Mouse (Mus musculus) midbrain, embryonic 14.5 days (tissue): ENCODE data around the gene Gpc2. TPM values are rescaled to one million over a fixed set of nuclear protein-coding genes. Genes with fewer than 3 reads are reported as not detected.
A peak's percentile ranks its signal among the peaks of the same experiment; 100 is the strongest.

Experiments
- ATAC-seq: fragments of 200-750 bp; cut with Nextera tagmentation; 2 replicates; pipeline ENCODE4 v1.8.0; 2017; ENCODE audit warnings: moderate number of reproducible peaks, moderate library complexity; ENCODE audit not compliant: low FRiP score, low TSS enrichment
- DNase-seq: peaks from one replicate; pipeline ENCODE4 v3.0.0-alpha.2; 2015
- H3K27ac ChIP-seq: fragments of 300-500 bp; sonication (generic); replicated peaks from 2 replicates; pipeline ENCODE4 v1.5.1; 2014; ENCODE audit warnings: mild to moderate bottlenecking, low read depth, low read length, moderate library complexity
- H3K27me3 ChIP-seq: fragments of 300-500 bp; sonication (generic); 2 replicates; pipeline ENCODE4 v1.6.1; 2014; ENCODE audit warnings: low read length, control low read depth, mixed read lengths; ENCODE audit not compliant: control insufficient read depth, insufficient read depth
- H3K36me3 ChIP-seq: fragments of 300-500 bp; sonication (generic); 2 replicates; pipeline ENCODE4 v1.6.1; 2014; ENCODE audit warnings: low read length, control low read depth; ENCODE audit not compliant: control insufficient read depth, insufficient read depth
- H3K4me1 ChIP-seq: fragments of 300-500 bp; sonication (generic); 2 replicates; pipeline ENCODE4 v1.6.1; 2014; ENCODE audit warnings: mild to moderate bottlenecking, antibody characterized with exemption, low read length, control low read depth; ENCODE audit not compliant: control insufficient read depth, insufficient read depth
- H3K4me2 ChIP-seq: fragments of 300-500 bp; sonication (generic); 2 replicates; pipeline ENCODE4 v1.6.1; 2014; ENCODE audit warnings: mild to moderate bottlenecking, low read length, moderate library complexity
- H3K4me3 ChIP-seq: fragments of 300-500 bp; sonication (generic); replicated peaks from 2 replicates; pipeline ENCODE4 v1.5.1; 2014; ENCODE audit warnings: low read depth, low read length
- H3K9ac ChIP-seq: fragments of 300-500 bp; sonication (generic); replicated peaks from 2 replicates; pipeline ENCODE4 v1.6.1; 2014; ENCODE audit warnings: mild to moderate bottlenecking, low read length, moderate library complexity
- H3K9me3 ChIP-seq: fragments of 300-500 bp; sonication (generic); 2 replicates; pipeline ENCODE4 v1.6.1; 2016; ENCODE audit warnings: low read length, control low read depth, mixed read lengths; ENCODE audit not compliant: control insufficient read depth
- WGBS: fragments of 180-500 bp; shearing (Covaris S2); extraction: QIAGEN DNeasy Blood & Tissue Kit; methylation state at CpG from one replicate; pipeline ENCODE4 v1.1.7; 2014; 5-methylcytosine and 5-hydroxymethylcytosine counted together
- polyA plus RNA-seq: library from polyadenylated mRNA; unstranded; fragments of >200 nt; fragmentation: Nextera tagmentation; extraction: Ambion mirVana; gene quantifications from 2 replicates; pipeline ENCODE4 v1.2.1, GENCODE M21; 2014

Gene Gpc2
- polyA plus RNA-seq, 1 experiment from 2014 or later = 37.3 TPM

- Histone ChIP-seq H3K27ac (0 out of 2 replicates have a peak overlapping the region, but pooled peaks have one; percentile 20), H3K27me3 (no peaks in the 10 kb centered on the region), H3K9me3 (peaks cover 6% of the 10 kb centered on the region; the same call in 1 of the 2 replicates), H3K4me2 (peak overlapping the region; percentile 79), H3K9ac (no peak overlapping the region), H3K36me3 (peaks cover 26% of the 10 kb centered on the region), H3K4me3 (peak overlapping the region; percentile 72), H3K4me1 (peaks cover 37% of the 10 kb centered on the region)
- 24% methylated on average over 26 of the region's 26 CpGs for WGBS
- no peak for ATAC-seq
- no peak for DNase-seq
Observed at GRCm38 (mm10) chr5:138280425-138280768, 592 bp upstream of the Gpc2 start.

- peak overlapping the region; percentile 84 for H3K9ac ChIP-seq
- peaks cover 45% of the 10 kb centered on the region for H3K4me1 ChIP-seq
- H3K36me3 ChIP-seq = peaks cover 39% of the 10 kb centered on the region
- H3K9me3 ChIP-seq = peaks cover 6% of the 10 kb centered on the region; the same call in 1 of the 2 replicates
- H3K4me2 ChIP-seq = peak overlapping the region; percentile 79
- WGBS = 88% methylated on average over 7 of the region's 7 CpGs
- no peaks in the 10 kb centered on the region for H3K27me3 ChIP-seq
- H3K4me3 ChIP-seq = peak overlapping the region; percentile 72
- DNase-seq (no peak), ATAC-seq (no peak)
- H3K27ac ChIP-seq = no peak overlapping the region
Observed at GRCm38 (mm10) chr5:138277994-138278393, 1.8 kb downstream of the Gpc2 start.

GRCm38 (mm10) chr5:138275216-138276050 lies 4.4 kb downstream of the Gpc2 start:
- H3K27ac ChIP-seq = no peak overlapping the region
- ATAC-seq = no peak
- peak overlapping the region; percentile 39 for H3K4me3 ChIP-seq
- peak overlapping the region; percentile 79 for H3K4me2 ChIP-seq
- peak overlapping the region; percentile 60 for H3K9ac ChIP-seq
- 6% methylated on average over 41 of the region's 41 CpGs for WGBS
- H3K27me3 ChIP-seq = no peaks in the 10 kb centered on the region
- peaks cover 45% of the 10 kb centered on the region for H3K4me1 ChIP-seq
- peaks cover 39% of the 10 kb centered on the region for H3K36me3 ChIP-seq
- peaks cover under 1% of the 10 kb centered on the region; the same call in 1 of the 2 replicates for H3K9me3 ChIP-seq
- DNase-seq = peak; percentile 54

GRCm38 (mm10) chr5:138274186-138274585 lies 5.6 kb downstream of the Gpc2 start:
- peaks cover 39% of the 10 kb centered on the region for H3K36me3 ChIP-seq
- ATAC-seq (no peak), DNase-seq (no peak)
- WGBS = 47% methylated on average over 8 of the region's 8 CpGs
- H3K27ac ChIP-seq = no peak overlapping the region
- no peaks in the 10 kb centered on the region for H3K27me3 ChIP-seq
- H3K4me2 ChIP-seq = no peak overlapping the region
- peaks cover 45% of the 10 kb centered on the region for H3K4me1 ChIP-seq
- no peaks in the 10 kb centered on the region for H3K9me3 ChIP-seq
- 0 out of 2 replicates have a peak overlapping the region, but pooled peaks have one; percentile 6 for H3K9ac ChIP-seq
- H3K4me3 ChIP-seq = no peak overlapping the region

GRCm38 (mm10) chr5:138272409-138272923 lies 7.3 kb downstream of the Gpc2 start, which contains the start of gene Gal3st4:
TSS of gene Gal3st4 (minus strand) at chr5:138272840.
- no peaks in the 10 kb centered on the region for H3K27me3 ChIP-seq
- no peaks in the 10 kb centered on the region for H3K9me3 ChIP-seq
- WGBS = 3% methylated on average over 12 of the region's 12 CpGs
- H3K4me3 ChIP-seq = peak within 1 kb of the TSS; percentile 9; the same call in 1 of the 2 replicates
- peaks cover 28% of the 10 kb centered on the region for H3K36me3 ChIP-seq
- peak within 1 kb of the TSS; percentile 20; the same call in 1 of the 2 replicates for H3K9ac ChIP-seq
- DNase-seq (peak; percentile 45), ATAC-seq (no peak)
- no peak within 1 kb of the TSS for H3K27ac ChIP-seq
- peaks cover 29% of the 10 kb centered on the region for H3K4me1 ChIP-seq
- peak within 1 kb of the TSS; percentile 34 for H3K4me2 ChIP-seq

GRCm38 (mm10) chr5:138271232-138271631 lies 8.6 kb downstream of the Gpc2 start:
- Histone ChIP-seq H3K4me3 (no peak overlapping the region), H3K27me3 (no peaks in the 10 kb centered on the region), H3K27ac (no peak overlapping the region)

GRCm38 (mm10) chr5:138268980-138269379 lies 10.8 kb downstream of the Gpc2 start:
- Histone ChIP-seq H3K4me2 (no peak overlapping the region), H3K27me3 (no peaks in the 10 kb centered on the region), H3K9ac (no peak overlapping the region), H3K27ac (no peak overlapping the region), H3K9me3 (no peaks in the 10 kb centered on the region), H3K36me3 (peaks cover 14% of the 10 kb centered on the region), H3K4me3 (no peak overlapping the region), H3K4me1 (peaks cover 9% of the 10 kb centered on the region; the same call in 1 of the 2 replicates)
- DNase-seq (no peak), ATAC-seq (no peak)
- WGBS = 85% methylated on average over 4 of the region's 4 CpGs

More at GRCm38 (mm10) chr5:138271232-138271631, 8.6 kb downstream of the Gpc2 start:
- Histone ChIP-seq H3K36me3 (peaks cover 21% of the 10 kb centered on the region), H3K9me3 (no peaks in the 10 kb centered on the region), H3K9ac (no peak overlapping the region), H3K4me2 (no peak overlapping the region; the same call in 1 of the 2 replicates), H3K4me1 (peaks cover 16% of the 10 kb centered on the region)
- 51% methylated on average over 3 of the region's 3 CpGs for WGBS
- DNase-seq = no peak
- ATAC-seq = no peak

- ATAC-seq = no peak
- H3K36me3 ChIP-seq = peaks cover 13% of the 10 kb centered on the region
- no peak overlapping the region for H3K27ac ChIP-seq
- H3K9me3 ChIP-seq = no peaks in the 10 kb centered on the region
- peaks cover 19% of the 10 kb centered on the region for H3K4me1 ChIP-seq
- no peak for DNase-seq
- WGBS = 88% methylated on average over 3 of the region's 3 CpGs
- H3K4me2 ChIP-seq = no peak overlapping the region
- H3K9ac ChIP-seq = no peak overlapping the region
- H3K27me3 ChIP-seq = no peaks in the 10 kb centered on the region
- H3K4me3 ChIP-seq = no peak overlapping the region
Observed at GRCm38 (mm10) chr5:138267114-138267513, 12.7 kb downstream of the Gpc2 start.
